Mouse (Mus musculus) megakaryocyte, embryonic 14.5 days (primary cell): ENCODE results near the gene Slc16a2. TPM values are rescaled to one million over a fixed set of nuclear protein-coding genes. Genes with fewer than 3 reads are reported as not detected.
"Not testable (repeated sequence)": the region's sequence is repeated elsewhere in the genome, so short reads cannot be mapped to it uniquely, and the experiment has no call there.

ENCODE experiments used
- H3K27me3 ChIP-seq: replicated peaks from 2 replicates; pipeline ENCODE3; 2012; ENCODE audit warnings: inconsistent platforms
- H3K36me3 ChIP-seq: replicated peaks from 2 replicates; pipeline ENCODE3; 2012; ENCODE audit warnings: low read length, inconsistent platforms, mixed read lengths
- H3K4me1 ChIP-seq: 2 replicates; pipeline ENCODE4 v1.6.1; 2012; ENCODE audit warnings: inconsistent platforms
- H3K4me3 ChIP-seq: replicated peaks from 2 replicates; pipeline ENCODE3; 2012; ENCODE audit warnings: moderate library complexity, mild to moderate bottlenecking, inconsistent platforms
- H3K9me3 ChIP-seq: 2 replicates; pipeline ENCODE4 v1.6.1; 2012; ENCODE audit warnings: inconsistent platforms
- FLI1 ChIP-seq: IDR thresholded peaks from 2 replicates; pipeline ENCODE4 v1.6.1; 2012; ENCODE audit warnings: low read length, inconsistent platforms, mixed read lengths
- GATA1 ChIP-seq: IDR thresholded peaks from 3 replicates; pipeline ENCODE4 v1.6.1; 2012; ENCODE audit warnings: mixed read lengths, low read length, inconsistent platforms, borderline replicate concordance
- polyA plus RNA-seq: library from polyadenylated mRNA; stranded (reverse); fragments of >175 nt; gene quantifications from 2 replicates; pipeline ENCODE4 v1.2.3, GENCODE M21; 2012; ENCODE audit warnings: low replicate concordance; ENCODE audit not compliant: insufficient read depth

The Slc16a2 gene
- polyA plus RNA-seq, 1 experiment, result 0.30 TPM

DNA sequence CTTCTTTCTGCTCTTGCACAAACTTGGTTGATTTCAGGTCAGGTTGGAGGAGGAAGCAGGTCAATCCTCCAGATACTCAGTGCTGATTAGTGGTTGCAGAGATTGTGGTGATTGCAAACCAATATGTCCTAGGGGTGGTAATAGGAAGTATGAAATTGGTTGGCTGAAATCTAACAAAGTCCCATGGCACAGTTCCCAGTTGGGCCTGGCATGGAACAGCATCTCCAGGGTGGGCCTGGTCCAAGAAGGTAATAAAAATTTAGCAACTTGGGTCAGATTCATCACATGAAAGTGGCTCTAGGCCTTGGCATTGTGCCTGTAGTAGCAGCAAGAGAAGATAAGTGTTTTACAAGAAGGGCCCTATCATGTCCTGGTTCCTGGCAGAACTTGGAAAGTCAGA is 151.5 kb downstream of the Slc16a2 start:
- Histone ChIP-seq H3K9me3 (no peaks in the 10 kb centered on the region), H3K4me1 (peaks cover 3% of the 10 kb centered on the region; the same call in 1 of the 2 replicates), H3K4me3 (no peak overlapping the region), H3K36me3 (no peaks in the 10 kb centered on the region), H3K27me3 (no peaks in the 10 kb centered on the region)
- no peak for TF ChIP-seq GATA1
- no peak for TF ChIP-seq FLI1

DNA sequence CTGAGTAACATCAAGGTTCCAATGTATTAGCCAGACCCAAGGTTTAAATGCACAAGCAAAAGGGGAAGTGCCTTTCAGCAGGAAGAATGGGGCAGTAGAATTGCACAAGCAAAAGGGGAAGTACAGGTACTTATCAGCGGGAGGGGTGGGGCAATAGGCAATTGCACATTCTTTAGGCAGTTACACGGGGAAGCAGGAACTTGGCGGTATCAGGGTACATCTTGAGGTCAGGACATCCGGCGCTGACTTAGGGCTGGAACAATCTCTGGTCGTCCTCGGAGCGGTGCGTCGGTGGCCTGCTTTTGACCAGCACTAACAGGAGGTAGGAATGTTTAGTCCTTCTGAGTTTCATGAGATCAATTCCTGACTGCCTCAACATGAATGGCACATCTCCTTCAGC is 157.3 kb downstream of the Slc16a2 start:
- not testable (repeated sequence) for H3K36me3 ChIP-seq, H3K4me1 ChIP-seq, H3K4me3 ChIP-seq, H3K27me3 ChIP-seq
- peaks cover 31% of the 10 kb centered on the region for H3K9me3 ChIP-seq

DNA sequence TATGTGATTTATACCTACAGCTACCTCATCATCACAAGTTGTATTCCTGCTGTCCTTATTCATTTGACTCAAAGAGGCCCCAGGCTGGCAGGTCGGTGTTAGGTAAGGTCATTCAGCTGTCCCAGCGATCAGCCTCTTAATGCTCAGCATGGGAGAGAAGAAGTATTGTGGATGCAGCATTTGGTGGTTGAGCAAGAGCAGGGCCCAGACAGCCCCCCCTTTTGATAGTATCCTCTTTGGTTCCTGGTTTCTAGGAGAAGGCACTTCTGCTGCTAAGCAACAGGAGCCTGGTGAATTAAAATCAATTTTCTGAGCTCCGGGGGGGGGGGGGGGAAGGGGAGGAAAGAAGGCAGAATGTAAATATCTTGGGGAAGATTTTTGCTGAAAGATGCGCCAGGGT is 162.8 kb downstream of the Slc16a2 start:
- Histone ChIP-seq H3K4me3 (no peak overlapping the region), H3K27me3 (no peaks in the 10 kb centered on the region), H3K36me3 (no peaks in the 10 kb centered on the region), H3K4me1 (no peaks in the 10 kb centered on the region), H3K9me3 (peaks cover 23% of the 10 kb centered on the region)
- TF ChIP-seq FLI1, result no peak
- TF ChIP-seq GATA1, result no peak

DNA sequence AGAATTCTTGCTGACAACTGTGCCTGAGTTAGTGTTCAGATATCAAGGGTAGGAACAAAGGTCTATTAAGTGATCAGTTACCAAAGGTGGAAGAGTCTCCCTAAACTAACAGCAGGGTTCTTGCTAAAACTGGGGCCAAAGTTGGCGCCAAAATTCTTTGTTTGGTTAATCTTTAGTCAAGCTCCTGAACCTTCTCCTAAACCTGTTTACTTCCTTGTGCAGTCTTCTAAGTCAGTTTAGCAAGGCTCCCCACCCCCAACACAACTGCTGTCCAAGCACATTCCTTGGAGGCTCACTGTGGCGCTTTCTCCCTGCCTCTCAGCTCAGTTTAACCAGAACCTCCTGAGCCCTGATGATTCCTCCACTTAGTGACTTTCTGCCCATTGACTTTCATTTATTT is 168.8 kb downstream of the Slc16a2 start:
- no peaks in the 10 kb centered on the region for H3K36me3 ChIP-seq
- no peak overlapping the region for H3K4me3 ChIP-seq
- H3K27me3 ChIP-seq, result peaks cover 2% of the 10 kb centered on the region
- no peaks in the 10 kb centered on the region for H3K4me1 ChIP-seq
- TF ChIP-seq GATA1 (no peak), FLI1 (no peak)
- H3K9me3 ChIP-seq, result no peaks in the 10 kb centered on the region

DNA sequence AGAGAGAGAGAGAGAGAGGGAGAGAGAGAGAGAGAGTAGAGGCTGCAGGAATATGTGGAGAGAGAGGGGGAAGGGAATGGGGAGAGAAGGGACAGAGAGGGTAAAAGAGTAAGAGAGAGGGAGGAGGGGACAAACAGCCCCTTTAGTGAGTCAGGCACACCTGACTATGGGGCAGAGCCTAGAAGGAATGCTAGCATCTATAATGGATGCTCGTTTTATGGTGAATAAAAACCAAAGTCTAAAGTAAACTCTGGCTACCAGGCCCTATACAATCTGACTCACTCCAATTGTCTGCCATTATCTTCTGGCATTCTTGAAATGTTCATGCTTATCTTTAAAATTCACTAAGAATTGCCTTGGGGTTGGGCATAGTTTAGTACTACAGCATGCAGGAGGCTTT is 169.7 kb downstream of the Slc16a2 start:
- TF ChIP-seq FLI1 (no peak), GATA1 (no peak)
- no peaks in the 10 kb centered on the region for H3K4me1 ChIP-seq

More for the DNA sequence above, 169.7 kb downstream of the Slc16a2 start:
- Histone ChIP-seq H3K36me3 (no peaks in the 10 kb centered on the region), H3K9me3 (no peaks in the 10 kb centered on the region), H3K27me3 (peaks cover 2% of the 10 kb centered on the region), H3K4me3 (no peak overlapping the region)

Other genes starting within 250 kb of the Slc16a2 start
- not detected in 2 replicates for gene Zcchc13, start 191.4 kb downstream of the Slc16a2 start, polyA plus RNA-seq
- 2.3 TPM in 1 of 2 replicates, not detected in the other for gene Rlim, start 159.3 kb upstream of the Slc16a2 start, polyA plus RNA-seq